Mouse (Mus musculus) hindbrain, embryonic 16.5 days (tissue): ENCODE measurements around the gene Gm6588. TPM values are rescaled to one million over a fixed set of nuclear protein-coding genes. Genes with fewer than 3 reads are reported as not detected.
"Not testable (repeated sequence)": the region's sequence is repeated elsewhere in the genome, so short reads cannot be mapped to it uniquely, and the experiment has no call there.

Source experiments
- ATAC-seq: fragments of 200-750 bp; cut with Nextera tagmentation; 2 replicates; pipeline ENCODE4 v1.8.0; 2017; ENCODE audit warnings: moderate TSS enrichment, moderate library complexity
- H3K27ac ChIP-seq: fragments of 300-500 bp; sonication (generic); 2 replicates; pipeline ENCODE4 v1.5.1; 2014; ENCODE audit warnings: low read depth, mild to moderate bottlenecking, control low read depth, low read length, moderate library complexity
- H3K27me3 ChIP-seq: fragments of 300-500 bp; sonication (generic); replicated peaks from 2 replicates; pipeline ENCODE4 v1.6.1; 2014; ENCODE audit warnings: low read length; ENCODE audit not compliant: control insufficient read depth, insufficient read depth
- H3K36me3 ChIP-seq: fragments of 300-500 bp; sonication (generic); 2 replicates; pipeline ENCODE4 v1.6.1; 2014; ENCODE audit warnings: mild to moderate bottlenecking, low read length, moderate library complexity, mixed read lengths; ENCODE audit not compliant: control insufficient read depth, insufficient read depth
- H3K4me1 ChIP-seq: fragments of 300-500 bp; sonication (generic); 2 replicates; pipeline ENCODE4 v1.6.1; 2014; ENCODE audit warnings: low read depth, low read length; ENCODE audit not compliant: control insufficient read depth, insufficient read depth
- H3K4me2 ChIP-seq: fragments of 300-500 bp; sonication (generic); 2 replicates; pipeline ENCODE4 v1.6.1; 2014; ENCODE audit warnings: mild to moderate bottlenecking, low read length, control low read depth, moderate library complexity
- H3K4me3 ChIP-seq: fragments of 300-500 bp; sonication (generic); 2 replicates; pipeline ENCODE4 v1.5.1; 2014; ENCODE audit warnings: mild to moderate bottlenecking, low read length, control low read depth, moderate library complexity
- H3K9ac ChIP-seq: fragments of 300-500 bp; sonication (generic); 2 replicates; pipeline ENCODE4 v1.6.1; 2014; ENCODE audit warnings: low read depth, mild to moderate bottlenecking, control low read depth, low read length, moderate library complexity
- H3K9me3 ChIP-seq: fragments of 300-500 bp; sonication (generic); 2 replicates; pipeline ENCODE4 v1.6.1; 2014; ENCODE audit warnings: mild to moderate bottlenecking, low read length, moderate library complexity; ENCODE audit not compliant: control insufficient read depth
- WGBS: fragments of 180-500 bp; shearing (Covaris S2); extraction: QIAGEN DNeasy Blood & Tissue Kit; methylation state at CpG from one replicate; pipeline ENCODE4 v1.1.7; 2014; 5-methylcytosine and 5-hydroxymethylcytosine counted together
- polyA plus RNA-seq: library from polyadenylated mRNA; unstranded; fragments of >200 nt; fragmentation: Nextera tagmentation; extraction: Ambion mirVana; gene quantifications from 2 replicates; pipeline ENCODE4 v1.2.1, GENCODE M21; 2015

Gene Gm6588
- polyA plus RNA-seq: 0.62 and 0.68 TPM in 2 replicates

- no peak within 1 kb of the TSS for H3K27ac ChIP-seq
- no peak for ATAC-seq
- no peaks in the 10 kb centered on the region; the same call in 1 of the 2 replicates for H3K36me3 ChIP-seq
- no peak within 1 kb of the TSS for H3K4me3 ChIP-seq
- no peak within 1 kb of the TSS for H3K9ac ChIP-seq
- H3K4me1 ChIP-seq: no peaks in the 10 kb centered on the region
- 72% methylated on average over 18 of the region's 18 CpGs for WGBS
- no peak within 1 kb of the TSS for H3K4me2 ChIP-seq
- no peaks in the 10 kb centered on the region for H3K9me3 ChIP-seq
- no peaks in the 10 kb centered on the region for H3K27me3 ChIP-seq
Measured at GRCm38 (mm10) chr5:112448747-112449440, at the start of gene Gm6588. Gm6588 (plus strand) TSS chr5:112449426.

DNA sequence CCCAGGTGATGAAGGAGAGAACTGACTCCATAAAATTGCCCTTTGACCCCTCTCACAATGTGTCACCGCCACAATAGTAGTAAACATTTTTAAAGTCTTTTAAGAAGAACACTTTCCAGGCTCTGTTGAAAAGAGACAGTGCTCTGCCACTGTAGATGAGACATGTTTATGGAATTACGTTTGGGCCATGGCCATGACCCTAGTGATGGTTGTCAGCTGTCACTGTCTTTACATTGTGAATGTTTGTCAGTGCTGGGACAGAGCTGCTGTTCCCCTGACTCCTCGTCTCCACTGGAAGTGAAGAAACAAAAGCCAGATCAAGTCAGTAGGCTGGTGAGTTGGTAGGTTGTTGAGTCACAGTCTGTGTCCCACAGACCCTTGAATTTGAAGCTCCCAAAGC is 46.8 kb upstream of the Gm6588 start:
- 72% methylated on average over 3 of the region's 3 CpGs for WGBS
- no peaks in the 10 kb centered on the region for H3K27me3 ChIP-seq

DNA sequence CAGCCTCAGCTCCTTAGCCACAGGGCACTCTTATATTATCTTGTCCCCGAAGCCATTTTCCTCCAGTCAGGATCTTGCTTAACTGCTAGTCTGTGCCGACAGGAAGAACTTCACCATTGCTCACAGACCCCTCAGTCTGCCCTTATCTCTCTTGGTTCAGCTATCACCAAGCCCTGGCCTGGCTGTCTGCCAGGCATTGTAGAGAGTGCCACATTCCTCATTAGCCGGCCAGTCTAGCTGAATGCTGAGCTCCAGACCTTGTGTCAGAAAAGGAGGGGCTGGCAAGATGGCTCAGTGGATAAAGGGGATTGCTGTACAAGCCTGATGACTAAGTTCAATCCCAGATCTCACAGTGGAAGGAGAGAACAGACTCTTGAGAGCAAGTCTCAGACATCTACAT is 43.2 kb upstream of the Gm6588 start:
- Histone ChIP-seq H3K27me3 (no peaks in the 10 kb centered on the region), H3K4me1 (peaks cover 8% of the 10 kb centered on the region), H3K4me3 (no peak overlapping the region), H3K9me3 (no peaks in the 10 kb centered on the region), H3K27ac (no peak overlapping the region), H3K4me2 (no peak overlapping the region), H3K9ac (no peak overlapping the region), H3K36me3 (no peaks in the 10 kb centered on the region)
- WGBS: 67% methylated on average over 3 of the region's 3 CpGs
- no peak for ATAC-seq

More for the DNA sequence above, 46.8 kb upstream of the Gm6588 start:
- Histone ChIP-seq H3K9me3 (no peaks in the 10 kb centered on the region), H3K36me3 (no peaks in the 10 kb centered on the region), H3K9ac (no peak overlapping the region), H3K4me3 (no peak overlapping the region), H3K27ac (no peak overlapping the region), H3K4me2 (no peak overlapping the region), H3K4me1 (no peaks in the 10 kb centered on the region)
- no peak for ATAC-seq

- H3K9me3 ChIP-seq: no peaks in the 10 kb centered on the region
- H3K4me1 ChIP-seq: peaks cover 22% of the 10 kb centered on the region
- ATAC-seq: no peak
- no peak overlapping the region for H3K9ac ChIP-seq
- H3K27me3 ChIP-seq: no peaks in the 10 kb centered on the region
- WGBS: 41% methylated on average over 5 of the region's 5 CpGs
- H3K4me3 ChIP-seq: no peak overlapping the region
- H3K36me3 ChIP-seq: no peaks in the 10 kb centered on the region
- no peak overlapping the region for H3K27ac ChIP-seq
- H3K4me2 ChIP-seq: no peak overlapping the region
Measured at GRCm38 (mm10) chr5:112409274-112409673, 40.0 kb upstream of the Gm6588 start.

GRCm38 (mm10) chr5:112411072-112411471 is 38.2 kb upstream of the Gm6588 start:
- 17% methylated on average over 11 of the region's 11 CpGs for WGBS
- H3K27me3 ChIP-seq: no peaks in the 10 kb centered on the region
- H3K9ac ChIP-seq: no peak overlapping the region; the same call in 1 of the 2 replicates

DNA sequence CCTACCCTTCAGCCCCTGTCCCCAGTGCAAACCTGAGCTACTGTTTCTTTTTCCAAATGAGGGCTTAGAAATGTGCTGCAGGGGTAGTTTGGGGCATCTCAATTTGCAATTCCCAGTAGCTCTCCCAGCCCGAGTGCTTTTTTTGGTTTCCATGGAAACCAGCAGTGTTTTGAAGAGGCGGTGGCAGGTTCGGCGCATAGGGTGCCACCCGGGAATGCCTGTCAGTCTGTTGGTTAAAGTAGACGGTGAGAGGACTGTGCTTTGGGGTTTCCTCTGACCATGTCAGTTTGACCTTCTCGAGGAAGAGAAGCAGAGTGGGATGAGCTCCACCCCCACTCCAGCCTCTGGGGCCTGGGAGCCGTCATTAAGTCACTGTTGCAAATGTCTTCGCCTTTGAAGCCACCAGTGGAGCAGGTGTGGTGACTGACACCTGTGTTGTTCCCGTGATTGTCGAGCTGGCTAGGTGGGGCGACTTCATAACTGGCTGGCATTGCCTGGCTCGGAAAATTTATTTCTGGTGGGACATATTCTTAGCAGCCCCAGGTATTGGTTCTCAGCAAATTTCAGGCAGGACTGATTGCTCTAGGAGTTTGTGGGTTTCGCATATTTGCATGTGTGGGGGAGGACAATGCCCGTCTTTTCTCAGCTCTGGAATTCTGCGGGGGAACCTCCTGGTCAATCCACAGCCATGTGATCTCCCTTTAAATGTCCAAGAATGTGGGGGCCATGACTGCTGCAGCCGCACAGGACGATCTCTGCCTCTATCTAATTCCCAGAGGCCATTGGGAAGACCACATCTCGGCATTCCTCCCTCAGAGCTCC is 37.5 kb upstream of the Gm6588 start:
- 9% methylated on average over 19 of the region's 19 CpGs for WGBS
- Histone ChIP-seq H3K4me3 (no peak overlapping the region), H3K27ac (peak overlapping the region; percentile 66), H3K36me3 (no peaks in the 10 kb centered on the region), H3K9me3 (no peaks in the 10 kb centered on the region), H3K4me2 (peak overlapping the region; percentile 25), H3K27me3 (no peaks in the 10 kb centered on the region), H3K4me1 (peaks cover 28% of the 10 kb centered on the region), H3K9ac (no peak overlapping the region; the same call in 1 of the 2 replicates)
- ATAC-seq: peak; percentile 81

More at GRCm38 (mm10) chr5:112411072-112411471, 38.2 kb upstream of the Gm6588 start:
- ATAC-seq: peak; percentile 19; the same call in 1 of the 2 replicates
- Histone ChIP-seq H3K27ac (peak overlapping the region; percentile 66), H3K4me3 (no peak overlapping the region), H3K36me3 (no peaks in the 10 kb centered on the region), H3K9me3 (no peaks in the 10 kb centered on the region), H3K4me2 (peak overlapping the region; percentile 25), H3K4me1 (peaks cover 22% of the 10 kb centered on the region)

DNA sequence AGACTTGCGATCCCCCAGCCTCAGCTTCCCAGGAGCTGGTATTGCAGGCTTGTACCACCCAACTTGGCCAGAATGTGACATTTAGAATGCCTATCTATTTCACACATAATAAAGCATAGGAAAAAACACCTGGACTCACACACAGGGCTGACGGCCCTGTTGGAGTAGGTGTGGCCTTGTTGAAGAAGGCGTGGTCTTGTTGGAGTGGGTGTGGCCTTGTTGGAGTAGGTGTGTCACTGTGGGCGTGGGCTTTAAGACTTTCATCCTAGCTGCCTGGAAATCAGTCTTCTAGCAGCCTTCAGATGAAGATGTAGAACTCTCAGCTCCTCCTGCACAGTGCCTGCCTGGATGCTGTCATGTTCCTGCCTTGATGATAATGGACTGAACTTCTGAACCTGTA is 36.4 kb upstream of the Gm6588 start:
- H3K9ac ChIP-seq, H3K36me3 ChIP-seq, H3K9me3 ChIP-seq, H3K27me3 ChIP-seq, H3K27ac ChIP-seq, H3K4me3 ChIP-seq, ATAC-seq, H3K4me2 ChIP-seq: not testable (repeated sequence)
- WGBS: 82% methylated on average over 4 of the region's 4 CpGs
- H3K4me1 ChIP-seq: peaks cover 31% of the 10 kb centered on the region

GRCm38 (mm10) chr5:112416673-112417072 is 32.6 kb upstream of the Gm6588 start:
- Histone ChIP-seq H3K27me3 (no peaks in the 10 kb centered on the region), H3K4me1 (peaks cover 17% of the 10 kb centered on the region), H3K9me3 (no peaks in the 10 kb centered on the region), H3K36me3 (0 out of 2 replicates have a peak, but pooled peaks cover 8% of the 10 kb centered on the region), H3K9ac (no peak overlapping the region), H3K4me3 (no peak overlapping the region), H3K4me2 (no peak overlapping the region), H3K27ac (peak overlapping the region; percentile 40)
- peak; percentile 57 for ATAC-seq
- 26% methylated on average over 5 of the region's 5 CpGs for WGBS

DNA sequence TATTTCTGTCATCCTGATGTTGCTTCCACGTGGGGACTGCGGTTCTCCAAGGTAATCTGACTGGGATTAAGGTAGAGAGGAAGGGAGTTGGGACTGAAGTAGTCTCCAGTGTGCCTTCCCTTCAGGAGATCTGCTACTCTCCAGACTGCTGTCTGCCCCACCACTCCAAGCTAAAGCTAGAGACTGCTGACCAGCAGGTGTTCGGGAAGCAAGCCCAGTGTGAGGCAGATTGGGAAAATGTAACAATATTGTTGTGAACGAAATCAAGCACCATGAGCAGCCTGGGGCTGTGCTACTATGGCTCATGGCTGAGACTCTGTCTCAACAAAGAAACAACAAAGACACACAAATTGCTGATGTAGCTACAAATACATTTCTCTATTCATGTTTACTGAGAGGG is 31.2 kb upstream of the Gm6588 start:
- H3K27me3 ChIP-seq: no peaks in the 10 kb centered on the region
- H3K4me1 ChIP-seq: peaks cover 9% of the 10 kb centered on the region
- 0 out of 2 replicates have a peak, but pooled peaks cover 8% of the 10 kb centered on the region for H3K36me3 ChIP-seq
- 51% methylated on average over 4 of the region's 4 CpGs for WGBS
- no peak for ATAC-seq
- H3K4me3 ChIP-seq: no peak overlapping the region
- peak overlapping the region; percentile 41; the same call in 1 of the 2 replicates for H3K27ac ChIP-seq
- H3K9ac ChIP-seq: no peak overlapping the region
- no peaks in the 10 kb centered on the region for H3K9me3 ChIP-seq
- no peak overlapping the region for H3K4me2 ChIP-seq
